Mouse (Mus musculus): ENCODE results near the gene Trim44.

DNA sequence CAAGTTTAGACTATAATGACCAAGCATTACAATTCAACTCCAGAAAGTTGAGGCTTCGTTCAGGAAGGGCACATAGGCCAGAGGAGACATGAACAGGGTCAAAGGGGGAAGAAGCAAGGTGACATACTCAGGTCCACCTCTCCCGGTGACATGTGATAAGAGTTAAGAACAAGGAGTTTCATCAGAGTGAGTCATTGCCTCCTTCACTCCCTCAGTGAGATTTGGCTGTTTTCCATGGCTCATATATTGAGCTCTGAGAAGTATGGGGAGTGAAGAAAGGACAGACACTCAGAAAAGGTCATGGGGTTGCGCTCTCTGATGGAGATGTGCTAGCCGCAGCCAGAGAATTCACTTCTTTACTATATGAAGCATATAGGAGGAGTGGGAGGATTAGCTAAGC is 3.0 kb upstream of the Trim44 start:
- TF ChIP-seq CTCF (IDR thresholded peaks at IDR 0.05; ENCODE audit: borderline replicate concordance, insufficient read depth, low read length) (no peak), POLR2A (IDR thresholded peaks at IDR 0.05; ENCODE audit: low read depth, low read length) (no peak)
